Mouse (Mus musculus) embryonic facial prominence, embryonic 12.5 days (tissue): ENCODE data around the gene Fam228b. TPM values are rescaled to one million over a fixed set of nuclear protein-coding genes. Genes with fewer than 3 reads are reported as not detected.
"Not testable (repeated sequence)": the region's sequence is repeated elsewhere in the genome, so short reads cannot be mapped to it uniquely, and the experiment has no call there.

Experiments used
- ATAC-seq: fragments of 200-750 bp; cut with Nextera tagmentation; 2 replicates; pipeline ENCODE4 v1.8.0; 2017; ENCODE audit not compliant: insufficient number of reproducible peaks, insufficient read depth, low FRiP score, low TSS enrichment
- H3K27ac ChIP-seq: fragments of 300-500 bp; sonication (generic); 2 replicates; pipeline ENCODE4 v1.5.1; 2016; ENCODE audit warnings: mild to moderate bottlenecking
- H3K27me3 ChIP-seq: fragments of 300-500 bp; sonication (generic); 2 replicates; pipeline ENCODE4 v1.6.1; 2016; ENCODE audit warnings: mild to moderate bottlenecking, moderate library complexity
- H3K36me3 ChIP-seq: fragments of 300-500 bp; sonication (generic); 2 replicates; pipeline ENCODE4 v1.6.1; 2016; ENCODE audit warnings: mild to moderate bottlenecking
- H3K4me1 ChIP-seq: fragments of 300-500 bp; sonication (generic); 2 replicates; pipeline ENCODE4 v1.6.1; 2016
- H3K4me2 ChIP-seq: fragments of 300-500 bp; sonication (generic); replicated peaks from 2 replicates; pipeline ENCODE4 v1.6.1; 2016; ENCODE audit warnings: mild to moderate bottlenecking, moderate library complexity
- H3K4me3 ChIP-seq: fragments of 300-500 bp; sonication (generic); 2 replicates; pipeline ENCODE4 v1.5.1; 2016; ENCODE audit warnings: mild to moderate bottlenecking
- H3K9ac ChIP-seq: fragments of 300-500 bp; sonication (generic); 2 replicates; pipeline ENCODE4 v1.6.1; 2016; ENCODE audit warnings: mild to moderate bottlenecking, moderate library complexity
- H3K9me3 ChIP-seq: fragments of 300-500 bp; sonication (generic); 2 replicates; pipeline ENCODE4 v1.6.1; 2016; ENCODE audit warnings: mild to moderate bottlenecking, moderate library complexity
- WGBS: fragments of 180-500 bp; shearing (Covaris S2); methylation state at CpG from one replicate; pipeline ENCODE4 v1.1.7; 2016; 5-methylcytosine and 5-hydroxymethylcytosine counted together
- polyA plus RNA-seq: library from polyadenylated mRNA; unstranded; fragments of >200 nt; fragmentation: Nextera tagmentation; extraction: Ambion mirVana; gene quantifications from 2 replicates; pipeline ENCODE4 v1.2.1, GENCODE M21; 2016

Gene Fam228b
- polyA plus RNA-seq, 1 experiment from 2014 or later, result 5.0 TPM

DNA sequence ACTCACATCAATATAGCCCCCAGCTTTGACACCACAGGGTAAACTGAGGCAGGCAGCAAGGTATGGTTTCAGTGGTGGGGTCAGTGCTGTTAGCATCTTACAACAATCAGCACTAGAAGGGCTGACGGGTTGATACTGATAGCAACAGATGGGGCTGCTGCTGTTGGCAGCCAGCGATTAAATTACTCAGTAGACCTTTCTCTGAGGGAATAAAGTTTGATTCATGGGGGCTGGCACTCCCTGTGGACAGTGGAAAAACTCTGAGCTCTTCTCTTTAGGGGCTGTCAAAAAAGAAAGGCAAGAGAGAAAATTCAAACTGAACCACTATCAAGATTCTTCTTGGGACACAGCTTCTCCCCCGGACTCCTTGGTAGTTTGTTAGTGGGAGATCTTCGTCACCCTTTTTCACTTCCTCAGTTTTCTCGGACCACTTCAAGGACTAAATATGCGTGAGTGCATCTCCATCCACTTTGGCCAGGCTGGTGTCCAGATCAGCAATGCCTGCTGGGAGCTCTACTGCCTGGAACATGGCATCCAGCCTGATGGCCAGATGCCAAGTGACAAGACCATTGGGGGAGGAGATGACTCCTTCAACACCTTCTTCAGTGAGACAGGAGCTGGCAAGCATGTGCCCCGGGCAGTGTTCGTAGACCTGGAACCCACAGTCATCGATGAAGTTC, 12.8 kb upstream of the Fam228b start:
- H3K27me3 ChIP-seq, H3K27ac ChIP-seq, H3K4me1 ChIP-seq, H3K4me3 ChIP-seq, H3K9me3 ChIP-seq, H3K4me2 ChIP-seq, H3K36me3 ChIP-seq, ATAC-seq, H3K9ac ChIP-seq: not testable (repeated sequence)
- WGBS, result 93% methylated on average over 9 of the region's 9 CpGs

DNA sequence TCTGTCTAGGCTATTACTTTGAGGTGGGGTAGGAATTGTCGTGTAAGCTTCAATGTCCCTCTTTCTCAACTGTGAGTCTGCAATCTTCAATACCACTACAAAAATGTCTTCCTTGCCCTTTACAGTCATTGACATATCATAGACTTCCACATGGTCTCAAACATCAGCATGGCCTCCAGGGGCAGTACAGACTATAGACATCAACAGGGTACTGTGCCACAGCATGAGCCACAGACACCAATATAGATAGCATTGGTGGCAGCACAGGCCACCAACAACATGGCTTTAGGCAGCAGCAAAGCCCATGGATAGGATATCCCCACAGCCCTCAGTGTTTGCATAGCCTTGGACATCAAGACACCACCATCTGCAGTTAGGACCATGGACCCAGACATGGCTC, 12.2 kb upstream of the Fam228b start:
- Histone ChIP-seq H3K9ac (no peak overlapping the region), H3K4me2 (no peak overlapping the region), H3K4me1 (no peaks in the 10 kb centered on the region), H3K27ac (no peak overlapping the region), H3K36me3 (no peaks in the 10 kb centered on the region), H3K9me3 (no peaks in the 10 kb centered on the region), H3K27me3 (no peaks in the 10 kb centered on the region), H3K4me3 (no peak overlapping the region)
- 100% methylated on average over 1 of the region's 1 CpGs for WGBS
- no peak for ATAC-seq

DNA sequence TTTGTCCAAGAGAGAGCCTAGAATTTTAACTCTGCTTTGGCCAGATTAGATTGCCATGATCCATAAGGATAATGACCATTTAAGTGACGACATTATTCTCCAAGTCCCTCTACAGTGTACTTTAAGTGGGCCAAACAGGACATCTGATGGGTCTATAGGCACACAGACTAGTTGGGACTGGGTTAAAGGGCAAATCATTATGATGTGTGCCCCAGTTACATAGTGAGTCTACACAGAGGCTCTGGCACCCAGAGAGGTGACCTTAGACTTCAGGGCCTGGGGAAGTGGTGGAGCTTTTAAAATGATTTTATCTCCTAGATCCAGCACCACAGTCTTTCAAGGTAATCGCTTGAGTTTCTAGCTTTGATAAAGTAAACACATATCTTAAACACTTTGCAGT, 11.2 kb upstream of the Fam228b start:
- no peak for ATAC-seq
- Histone ChIP-seq H3K36me3 (no peaks in the 10 kb centered on the region), H3K27me3 (no peaks in the 10 kb centered on the region), H3K9me3 (no peaks in the 10 kb centered on the region), H3K4me1 (no peaks in the 10 kb centered on the region), H3K4me3 (no peak overlapping the region), H3K9ac (no peak overlapping the region), H3K4me2 (no peak overlapping the region), H3K27ac (no peak overlapping the region)
- WGBS, result 62% methylated on average over 2 of the region's 2 CpGs

DNA sequence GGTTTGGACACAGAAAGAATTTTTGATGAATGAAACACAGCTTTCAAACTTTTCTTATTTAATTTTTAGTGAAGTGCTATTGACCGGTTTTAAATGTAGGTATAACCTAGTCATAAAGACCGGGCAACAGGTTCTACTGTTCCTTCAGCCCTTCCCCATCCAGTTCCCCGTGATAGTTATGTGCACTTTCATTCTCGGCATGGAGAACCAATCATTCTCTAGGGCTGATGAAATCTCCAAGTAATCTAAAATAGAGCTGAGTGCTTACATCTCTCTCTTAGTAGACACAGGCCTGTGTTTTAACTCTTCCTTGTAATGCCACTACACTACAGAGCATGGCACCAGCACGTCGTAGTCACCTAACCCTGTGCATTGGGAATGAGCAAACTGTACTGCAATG, 8.7 kb upstream of the Fam228b start:
- no peak for ATAC-seq

GRCm38 (mm10) chr12:4775588-4775949, 6.5 kb upstream of the Fam228b start:
- H3K9ac ChIP-seq, result no peak overlapping the region
- 78% methylated on average over 9 of the region's 9 CpGs for WGBS
- no peaks in the 10 kb centered on the region for H3K36me3 ChIP-seq
- H3K4me2 ChIP-seq, result no peak overlapping the region
- no peaks in the 10 kb centered on the region for H3K9me3 ChIP-seq
- no peaks in the 10 kb centered on the region for H3K4me1 ChIP-seq
- no peaks in the 10 kb centered on the region for H3K27me3 ChIP-seq
- ATAC-seq, result no peak
- no peak overlapping the region for H3K27ac ChIP-seq
- no peak overlapping the region for H3K4me3 ChIP-seq

More for the DNA sequence above, 8.7 kb upstream of the Fam228b start:
- Histone ChIP-seq H3K4me1 (no peaks in the 10 kb centered on the region), H3K27ac (no peak overlapping the region), H3K27me3 (no peaks in the 10 kb centered on the region), H3K9ac (no peak overlapping the region), H3K4me3 (no peak overlapping the region), H3K9me3 (no peaks in the 10 kb centered on the region), H3K36me3 (no peaks in the 10 kb centered on the region), H3K4me2 (no peak overlapping the region)
- WGBS, result 89% methylated on average over 6 of the region's 6 CpGs

DNA sequence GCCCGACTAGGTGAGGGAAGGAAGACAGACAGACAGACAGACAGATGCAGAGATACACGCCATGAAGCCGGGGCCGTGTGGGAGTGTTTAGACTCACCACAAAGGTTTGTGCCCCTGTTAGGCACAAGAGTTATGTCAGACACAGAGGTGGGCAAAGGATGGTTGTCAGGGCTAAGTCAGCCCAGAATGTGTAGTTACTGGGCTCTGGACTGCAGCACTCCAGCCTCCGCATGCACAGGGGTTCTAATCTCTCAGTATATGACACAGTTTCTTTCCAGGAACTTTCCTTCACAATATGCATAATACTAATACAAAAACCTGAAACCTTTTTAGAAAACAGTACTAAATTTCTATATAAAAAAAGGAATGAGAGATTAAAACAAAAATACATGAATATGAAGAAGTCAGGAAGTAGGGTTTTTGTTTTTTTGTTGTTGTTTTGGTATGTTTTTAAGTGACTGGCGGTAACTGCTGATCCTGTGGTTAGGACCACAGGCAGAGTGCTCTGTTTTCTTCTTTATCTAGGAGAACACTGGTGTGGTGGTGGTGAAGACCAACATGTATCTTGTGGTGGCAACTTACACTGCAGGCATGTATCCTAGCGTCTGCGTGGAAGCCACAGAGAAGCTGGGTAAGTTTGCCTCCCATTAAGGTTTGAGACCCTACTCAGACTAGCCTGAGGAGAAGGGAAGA, 6.0 kb upstream of the Fam228b start:
- no peaks in the 10 kb centered on the region for H3K27me3 ChIP-seq
- no peak overlapping the region for H3K4me2 ChIP-seq
- no peaks in the 10 kb centered on the region for H3K9me3 ChIP-seq
- H3K9ac ChIP-seq, result no peak overlapping the region
- H3K4me3 ChIP-seq, result no peak overlapping the region
- WGBS, result 92% methylated on average over 8 of the region's 8 CpGs
- ATAC-seq, result no peak
- no peaks in the 10 kb centered on the region for H3K36me3 ChIP-seq
- H3K4me1 ChIP-seq, result no peaks in the 10 kb centered on the region
- no peak overlapping the region for H3K27ac ChIP-seq

DNA sequence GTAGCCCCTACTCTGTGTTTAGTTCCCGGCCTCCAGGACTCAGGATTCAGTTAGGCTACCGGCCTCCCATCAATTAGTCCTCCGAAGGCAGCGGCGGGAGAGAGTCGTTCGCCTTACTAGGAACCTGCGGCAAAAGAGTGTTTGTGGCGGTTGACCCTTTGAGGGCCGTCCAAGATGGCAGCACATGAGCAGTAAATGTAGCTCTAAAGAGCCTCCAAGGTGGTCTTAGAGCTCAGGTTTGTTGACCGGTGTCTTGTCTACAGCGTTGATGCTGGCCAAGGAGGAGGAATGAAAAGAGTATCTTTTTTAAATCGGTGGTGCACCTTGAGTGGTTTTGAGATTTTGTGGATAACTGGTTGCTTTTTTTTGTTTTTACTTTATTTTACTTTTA, 261 bp upstream of the Fam228b start:
- no peak for ATAC-seq
- Histone ChIP-seq H3K4me2 (peak overlapping the region; percentile 54), H3K4me1 (no peaks in the 10 kb centered on the region), H3K4me3 (peak overlapping the region; percentile 62), H3K27me3 (no peaks in the 10 kb centered on the region), H3K27ac (peak overlapping the region; percentile 89), H3K36me3 (no peaks in the 10 kb centered on the region), H3K9ac (peak overlapping the region; percentile 72), H3K9me3 (no peaks in the 10 kb centered on the region)
- WGBS, result 20% methylated on average over 13 of the region's 13 CpGs

DNA sequence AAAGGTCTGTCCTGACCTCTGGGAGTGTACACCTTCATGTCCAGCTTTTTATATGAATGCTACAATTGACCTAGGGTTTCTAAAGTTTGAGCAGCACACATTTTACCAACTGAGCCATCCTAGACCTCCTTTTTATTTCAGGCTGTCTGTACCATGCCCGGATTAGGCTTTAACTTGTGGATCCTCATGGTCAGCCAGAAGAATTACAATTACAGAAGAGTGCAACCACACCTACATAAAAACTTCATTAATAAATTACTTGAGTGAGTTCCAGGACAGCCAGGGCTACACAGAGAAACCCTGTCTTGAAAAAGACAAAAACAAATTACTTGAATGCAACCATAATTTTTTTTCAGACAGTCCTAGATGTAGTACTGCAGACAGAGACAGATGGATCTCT, 12.0 kb downstream of the Fam228b start:
- H3K4me3 ChIP-seq, result no peak overlapping the region
- H3K4me2 ChIP-seq, result no peak overlapping the region
- H3K36me3 ChIP-seq, result no peaks in the 10 kb centered on the region
- H3K27ac ChIP-seq, result no peak overlapping the region
- 80% methylated on average over 1 of the region's 1 CpGs for WGBS
- no peaks in the 10 kb centered on the region for H3K27me3 ChIP-seq
- H3K9ac ChIP-seq, result no peak overlapping the region
- no peaks in the 10 kb centered on the region for H3K9me3 ChIP-seq
- no peak for ATAC-seq
- H3K4me1 ChIP-seq, result no peaks in the 10 kb centered on the region

- not testable (repeated sequence) for ATAC-seq, H3K9ac ChIP-seq, H3K36me3 ChIP-seq, H3K4me3 ChIP-seq, H3K4me1 ChIP-seq, H3K9me3 ChIP-seq, H3K4me2 ChIP-seq, H3K27me3 ChIP-seq, H3K27ac ChIP-seq
- WGBS, result 89% methylated on average over 4 of the region's 4 CpGs
Observed at GRCm38 (mm10) chr12:4754451-4754850, 14.6 kb downstream of the Fam228b start.

DNA sequence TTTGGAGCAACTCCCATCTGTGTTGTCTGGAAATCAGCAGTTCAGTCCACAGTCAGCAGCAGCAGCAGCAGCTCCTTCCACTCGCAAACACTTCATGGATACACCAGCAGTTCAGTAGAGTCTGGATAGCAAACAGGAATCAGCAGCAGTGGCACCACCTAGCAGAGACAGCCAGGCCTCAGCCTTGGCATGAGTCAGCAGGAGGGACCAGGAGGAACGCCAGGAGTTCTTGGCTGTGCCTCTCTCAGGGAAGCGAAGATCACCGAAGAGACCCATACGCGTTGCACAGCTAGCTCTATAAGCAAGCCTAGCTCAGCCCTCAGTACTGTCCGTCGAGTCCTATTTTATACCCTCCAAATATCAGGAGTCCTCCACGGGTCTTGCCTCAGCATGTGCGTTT, 24.6 kb downstream of the Fam228b start:
- no peaks in the 10 kb centered on the region for H3K9me3 ChIP-seq
- 87% methylated on average over 10 of the region's 10 CpGs for WGBS

DNA sequence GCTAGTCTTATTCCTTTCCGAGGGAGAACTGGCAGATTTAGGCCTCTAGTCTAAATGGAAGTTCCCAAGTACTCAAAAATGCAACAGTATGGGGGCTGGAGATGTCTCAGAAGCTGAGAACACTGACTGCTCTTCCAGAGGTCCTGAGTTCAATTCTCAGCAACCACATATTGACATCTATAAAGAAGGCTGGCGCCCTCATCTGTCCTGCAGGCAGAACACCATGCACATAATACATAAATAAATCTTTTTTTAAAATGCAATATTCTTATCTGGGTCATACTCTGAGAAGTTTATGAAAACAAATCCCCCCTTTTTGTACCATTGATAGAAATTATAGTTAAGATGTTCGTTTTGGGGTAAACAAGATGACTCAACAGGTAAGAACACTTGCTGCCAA, 26.9 kb downstream of the Fam228b start:
- Histone ChIP-seq H3K27me3 (no peaks in the 10 kb centered on the region), H3K9ac (no peak overlapping the region), H3K9me3 (no peaks in the 10 kb centered on the region), H3K4me1 (no peaks in the 10 kb centered on the region), H3K4me3 (no peak overlapping the region), H3K27ac (no peak overlapping the region), H3K36me3 (no peaks in the 10 kb centered on the region), H3K4me2 (no peak overlapping the region)
- 86% methylated on average over 3 of the region's 3 CpGs for WGBS
- no peak for ATAC-seq

More for the DNA sequence above, 24.6 kb downstream of the Fam228b start:
- Histone ChIP-seq H3K4me1 (no peaks in the 10 kb centered on the region), H3K9ac (no peak overlapping the region), H3K4me2 (no peak overlapping the region), H3K4me3 (no peak overlapping the region), H3K27ac (no peak overlapping the region), H3K36me3 (no peaks in the 10 kb centered on the region), H3K27me3 (no peaks in the 10 kb centered on the region)
- ATAC-seq, result no peak

GRCm38 (mm10) chr12:4740823-4741222, 28.2 kb downstream of the Fam228b start:
- no peaks in the 10 kb centered on the region for H3K27me3 ChIP-seq
- H3K4me2 ChIP-seq, result no peak overlapping the region
- no peak overlapping the region for H3K4me3 ChIP-seq
- no peak overlapping the region for H3K9ac ChIP-seq
- H3K9me3 ChIP-seq, result no peaks in the 10 kb centered on the region
- no peak overlapping the region for H3K27ac ChIP-seq
- no peaks in the 10 kb centered on the region for H3K4me1 ChIP-seq
- no peak for ATAC-seq
- 64% methylated on average over 7 of the region's 7 CpGs for WGBS
- no peaks in the 10 kb centered on the region for H3K36me3 ChIP-seq
